Mouse (Mus musculus) cerebellum, adult 2 months (tissue): Measurements from ENCODE around the gene 5530401A14Rik.

ENCODE experiments used
- CTCF ChIP-seq: fragments of 200-500 bp; IDR thresholded peaks from 2 replicates; pipeline ENCODE4 v1.5.1; 2011; ENCODE audit warnings: low read depth, mild to moderate bottlenecking, control low read depth, low read length, moderate library complexity, borderline replicate concordance; ENCODE audit not compliant: insufficient read depth
- POLR2A ChIP-seq: fragments of 200-500 bp; IDR thresholded peaks from 2 replicates; pipeline ENCODE4 v1.6.1; 2011; ENCODE audit warnings: low read length, control low read depth, borderline replicate concordance; ENCODE audit not compliant: insufficient read depth

GRCm38 (mm10) chr11:81897547-81898354 lies 37.3 kb downstream of the 5530401A14Rik start:
- no peak for TF ChIP-seq CTCF
- TF ChIP-seq POLR2A = no peak
